Mouse (Mus musculus) liver, postnatal 0 days (tissue): ENCODE results near the gene Arl5c.

ENCODE experiments used
- CTCF ChIP-seq: sonication (generic); IDR thresholded peaks from 2 replicates; pipeline ENCODE4 v1.5.1; 2016; ENCODE audit warnings: antibody characterized with exemption, low read depth
- EP300 ChIP-seq: IDR thresholded peaks from 2 replicates; pipeline ENCODE4 v1.6.1; 2016; ENCODE audit warnings: antibody characterized with exemption, low read depth, mild to moderate bottlenecking

GRCm38 (mm10) chr11:97987551-97988526, 8.1 kb downstream of the Arl5c start:
- TF ChIP-seq CTCF (peak; percentile 90), EP300 (no peak)
